Mouse (Mus musculus): ENCODE measurements around the gene Gm5244. TPM values are rescaled to one million over a fixed set of nuclear protein-coding genes. Genes with fewer than 3 reads are reported as not detected.

Gene Gm5244
- polyA plus RNA-seq, 1 experiment from 2014 or later = not detected

GRCm38 (mm10) chr19:12820383-12820782 is 26.1 kb upstream of the Gm5244 start:
- H3K27ac ChIP-seq = no peak overlapping the region
- no peaks in the 10 kb centered on the region for H3K9me3 ChIP-seq
- no peak overlapping the region for H3K4me2 ChIP-seq
- no peak overlapping the region for H3K9ac ChIP-seq
- H3K36me3 ChIP-seq (replicated peaks) = no peaks in the 10 kb centered on the region
- no peaks in the 10 kb centered on the region for H3K27me3 ChIP-seq (replicated peaks)
- 36% methylated on average over 4 of the region's 4 CpGs for WGBS
- no peaks in the 10 kb centered on the region for H3K4me1 ChIP-seq
- ATAC-seq (replicated peaks) = no peak
- no peak overlapping the region for H3K4me3 ChIP-seq

- H3K4me2 ChIP-seq = no peak overlapping the region
- H3K4me1 ChIP-seq = no peaks in the 10 kb centered on the region
- no peak overlapping the region for H3K9ac ChIP-seq
- H3K9me3 ChIP-seq = no peaks in the 10 kb centered on the region
- ATAC-seq (replicated peaks) = no peak
- no peak overlapping the region for H3K4me3 ChIP-seq
- H3K27ac ChIP-seq = no peak overlapping the region
- WGBS = 73% methylated on average over 4 of the region's 4 CpGs
- no peaks in the 10 kb centered on the region for H3K27me3 ChIP-seq (replicated peaks)
- no peaks in the 10 kb centered on the region for H3K36me3 ChIP-seq (replicated peaks)
These were observed 21.9 kb upstream of the Gm5244 start for GRCm38 (mm10) chr19:12824549-12824948.

GRCm38 (mm10) chr19:12830823-12831430 is 15.6 kb upstream of the Gm5244 start:
- no peak for ATAC-seq (replicated peaks)
- Histone ChIP-seq H3K4me1 (no peaks in the 10 kb centered on the region), H3K4me2 (no peak overlapping the region), H3K9ac (no peak overlapping the region), H3K27me3 (replicated peaks) (no peaks in the 10 kb centered on the region), H3K36me3 (replicated peaks) (no peaks in the 10 kb centered on the region), H3K9me3 (no peaks in the 10 kb centered on the region), H3K27ac (no peak overlapping the region), H3K4me3 (no peak overlapping the region)
- WGBS = 74% methylated on average over 2 of the region's 2 CpGs

DNA sequence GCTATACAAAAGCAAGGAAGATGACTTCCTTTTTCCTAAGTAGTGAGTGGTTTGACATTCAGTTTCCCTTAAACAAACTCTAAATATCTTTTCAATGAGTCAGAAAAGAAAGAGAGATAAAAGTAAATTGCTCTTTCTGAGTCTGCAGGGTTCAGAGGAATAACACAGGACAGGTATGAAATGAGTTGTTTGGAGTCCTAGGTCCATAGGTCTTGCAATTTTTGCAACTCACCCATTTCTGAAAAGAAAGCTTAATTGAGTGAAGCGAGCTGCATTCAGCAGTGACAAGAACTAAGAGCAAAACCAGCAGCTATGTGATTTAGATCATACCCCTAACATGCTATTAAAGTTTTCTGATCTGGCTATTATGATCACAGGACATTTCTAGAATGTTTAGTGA is 14.9 kb upstream of the Gm5244 start:
- ATAC-seq (replicated peaks) = no peak
- no peaks in the 10 kb centered on the region for H3K4me1 ChIP-seq
- no peaks in the 10 kb centered on the region for H3K27me3 ChIP-seq (replicated peaks)
- H3K36me3 ChIP-seq (replicated peaks) = no peaks in the 10 kb centered on the region
- no peak overlapping the region for H3K9ac ChIP-seq
- no peak overlapping the region for H3K27ac ChIP-seq
- WGBS = 76% methylated on average over 1 of the region's 1 CpGs
- no peak overlapping the region for H3K4me3 ChIP-seq
- no peak overlapping the region for H3K4me2 ChIP-seq
- no peaks in the 10 kb centered on the region for H3K9me3 ChIP-seq

- no peak overlapping the region for H3K4me3 ChIP-seq
- ATAC-seq (replicated peaks) = no peak
- no peak overlapping the region for H3K27ac ChIP-seq
- no peaks in the 10 kb centered on the region for H3K4me1 ChIP-seq
- H3K9me3 ChIP-seq = no peaks in the 10 kb centered on the region
- H3K27me3 ChIP-seq (replicated peaks) = no peaks in the 10 kb centered on the region
- H3K36me3 ChIP-seq (replicated peaks) = no peaks in the 10 kb centered on the region
- H3K4me2 ChIP-seq = no peak overlapping the region
- H3K9ac ChIP-seq = no peak overlapping the region
- 84% methylated on average over 3 of the region's 3 CpGs for WGBS
These were observed 12.9 kb upstream of the Gm5244 start for GRCm38 (mm10) chr19:12833625-12834024.

GRCm38 (mm10) chr19:12838507-12838906 is 8.0 kb upstream of the Gm5244 start:
- no peak overlapping the region for H3K4me3 ChIP-seq
- H3K27ac ChIP-seq = no peak overlapping the region
- no peak for ATAC-seq (replicated peaks)
- no peaks in the 10 kb centered on the region for H3K36me3 ChIP-seq (replicated peaks)
- H3K27me3 ChIP-seq (replicated peaks) = no peaks in the 10 kb centered on the region
- no peaks in the 10 kb centered on the region for H3K9me3 ChIP-seq
- 88% methylated on average over 1 of the region's 1 CpGs for WGBS
- H3K9ac ChIP-seq = no peak overlapping the region
- no peak overlapping the region for H3K4me2 ChIP-seq
- H3K4me1 ChIP-seq = no peaks in the 10 kb centered on the region

GRCm38 (mm10) chr19:12856983-12857382 is 10.5 kb downstream of the Gm5244 start, which contains the start of gene Olfr1444:
TSS of gene Olfr1444 (plus strand) at chr19:12857283.
- Histone ChIP-seq H3K27ac (no peak within 1 kb of the TSS), H3K4me1 (no peaks in the 10 kb centered on the region), H3K9ac (no peak within 1 kb of the TSS), H3K36me3 (replicated peaks) (no peaks in the 10 kb centered on the region), H3K4me2 (no peak within 1 kb of the TSS), H3K9me3 (no peaks in the 10 kb centered on the region), H3K27me3 (replicated peaks) (no peaks in the 10 kb centered on the region), H3K4me3 (no peak within 1 kb of the TSS)
- ATAC-seq (replicated peaks) = no peak
- 57% methylated on average over 1 of the region's 1 CpGs for WGBS

GRCm38 (mm10) chr19:12883555-12883954 is 37.1 kb downstream of the Gm5244 start, which contains the start of gene Olfr1445:
TSS of gene Olfr1445 (plus strand) at chr19:12883855.
- WGBS = 92% methylated on average over 2 of the region's 2 CpGs

DNA sequence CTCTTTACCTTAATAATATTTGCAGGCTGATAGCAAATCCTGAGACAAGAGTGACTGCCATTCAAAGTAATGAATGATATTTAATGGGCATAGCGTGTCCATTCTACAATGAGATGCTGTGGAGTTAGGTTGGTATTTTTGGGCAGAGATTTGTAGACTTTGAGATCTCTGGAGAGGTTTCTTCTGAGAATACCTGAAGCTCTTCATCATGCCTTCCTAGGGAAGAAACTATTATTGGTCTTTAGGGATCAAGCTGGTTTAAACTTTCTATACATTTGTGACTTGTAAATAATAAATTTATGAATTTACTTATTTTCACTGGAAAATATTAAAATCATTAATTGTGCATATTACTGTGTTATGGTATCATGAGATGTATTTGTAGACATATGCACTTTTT is 46.9 kb downstream of the Gm5244 start, which contains the start of gene Olfr1446:
Olfr1446 (minus strand) TSS at position 101 of the 400 bp plus-strand sequence.
- Histone ChIP-seq H3K27me3 (replicated peaks) (no peaks in the 10 kb centered on the region), H3K4me1 (no peaks in the 10 kb centered on the region), H3K36me3 (replicated peaks) (no peaks in the 10 kb centered on the region), H3K9ac (no peak within 1 kb of the TSS), H3K9me3 (no peaks in the 10 kb centered on the region), H3K4me3 (no peak within 1 kb of the TSS), H3K4me2 (no peak within 1 kb of the TSS), H3K27ac (no peak within 1 kb of the TSS)
- no peak for ATAC-seq (replicated peaks)
- WGBS = 82% methylated on average over 1 of the region's 1 CpGs

More at GRCm38 (mm10) chr19:12883555-12883954, 37.1 kb downstream of the Gm5244 start, which contains the start of gene Olfr1445:
- H3K9me3 ChIP-seq = no peaks in the 10 kb centered on the region
- no peaks in the 10 kb centered on the region for H3K4me1 ChIP-seq
- H3K4me2 ChIP-seq = no peak within 1 kb of the TSS
- no peak within 1 kb of the TSS for H3K9ac ChIP-seq
- no peak for ATAC-seq (replicated peaks)
- H3K27me3 ChIP-seq (replicated peaks) = no peaks in the 10 kb centered on the region
- no peak within 1 kb of the TSS for H3K27ac ChIP-seq
- no peaks in the 10 kb centered on the region for H3K36me3 ChIP-seq (replicated peaks)
- H3K4me3 ChIP-seq = no peak within 1 kb of the TSS

Other genes with a start within 250 kb of the Gm5244 start
- gene Gm4952, start 246.7 kb upstream of the Gm5244 start, polyA plus RNA-seq (2015; fragmentation: Nextera tagmentation; extraction: Ambion mirVana) = 0.14 TPM in 1 of 2 replicates, not detected in the other
- gene Glyat, start 213.4 kb upstream of the Gm5244 start, polyA plus RNA-seq (2015; fragmentation: Nextera tagmentation; extraction: Ambion mirVana) = not detected in 2 replicates
- gene Olfr1442, start 176.2 kb upstream of the Gm5244 start, polyA plus RNA-seq (2015; fragmentation: Nextera tagmentation; extraction: Ambion mirVana) = not detected in 2 replicates
- gene Olfr1443, start 168.6 kb upstream of the Gm5244 start, polyA plus RNA-seq (2015; fragmentation: Nextera tagmentation; extraction: Ambion mirVana) = not detected in 2 replicates
- not detected in 2 replicates for gene Keg1, start 150.9 kb upstream of the Gm5244 start, polyA plus RNA-seq (2015; fragmentation: Nextera tagmentation; extraction: Ambion mirVana)
- gene Cntf, start 81.0 kb upstream of the Gm5244 start, polyA plus RNA-seq (2015; fragmentation: Nextera tagmentation; extraction: Ambion mirVana) = 1.1 and 1.4 TPM in 2 replicates
- 13.5 and 13.8 TPM in 2 replicates for gene Zfp91, start 50.6 kb upstream of the Gm5244 start, polyA plus RNA-seq (2015; fragmentation: Nextera tagmentation; extraction: Ambion mirVana)
- 1.0 TPM in 2 replicates for gene Lpxn, start 50.5 kb upstream of the Gm5244 start, polyA plus RNA-seq (2015; fragmentation: Nextera tagmentation; extraction: Ambion mirVana)
- gene Olfr1444, start 10.6 kb downstream of the Gm5244 start, polyA plus RNA-seq (2015; fragmentation: Nextera tagmentation; extraction: Ambion mirVana) = not detected in 2 replicates
- gene Olfr1445, start 37.2 kb downstream of the Gm5244 start, polyA plus RNA-seq (2015; fragmentation: Nextera tagmentation; extraction: Ambion mirVana) = not detected in 2 replicates
- gene Olfr1446, start 46.8 kb downstream of the Gm5244 start, polyA plus RNA-seq (2015; fragmentation: Nextera tagmentation; extraction: Ambion mirVana) = not detected in 2 replicates
- not detected in 2 replicates for gene Olfr1447, start 57.1 kb downstream of the Gm5244 start, polyA plus RNA-seq (2015; fragmentation: Nextera tagmentation; extraction: Ambion mirVana)
- not detected in 2 replicates for gene Olfr1448, start 77.7 kb downstream of the Gm5244 start, polyA plus RNA-seq (2015; fragmentation: Nextera tagmentation; extraction: Ambion mirVana)
- not detected in 2 replicates for gene Olfr1449, start 84.2 kb downstream of the Gm5244 start, polyA plus RNA-seq (2015; fragmentation: Nextera tagmentation; extraction: Ambion mirVana)
- gene Olfr1450, start 103.6 kb downstream of the Gm5244 start, polyA plus RNA-seq (2015; fragmentation: Nextera tagmentation; extraction: Ambion mirVana) = not detected in 2 replicates
- gene Olfr1451, start 148.3 kb downstream of the Gm5244 start, polyA plus RNA-seq (2015; fragmentation: Nextera tagmentation; extraction: Ambion mirVana) = not detected in 2 replicates
- gene Olfr1453, start 181.6 kb downstream of the Gm5244 start, polyA plus RNA-seq (2015; fragmentation: Nextera tagmentation; extraction: Ambion mirVana) = not detected in 2 replicates
- gene Olfr1454, start 213.9 kb downstream of the Gm5244 start, polyA plus RNA-seq (2015; fragmentation: Nextera tagmentation; extraction: Ambion mirVana) = not detected in 2 replicates